Mouse (Mus musculus) bone marrow, adult 2 months (tissue): ENCODE results near the gene Med7.

Source experiments
- CTCF ChIP-seq: fragments of 200-500 bp; IDR thresholded peaks from 2 replicates; pipeline ENCODE4 v1.5.1; 2011; ENCODE audit warnings: low read length, control low read depth; ENCODE audit not compliant: control insufficient read depth, insufficient read depth
- POLR2A ChIP-seq: fragments of 200-500 bp; IDR thresholded peaks from 2 replicates; pipeline ENCODE4 v1.6.1; 2011; ENCODE audit warnings: low read depth, mild to moderate bottlenecking, control low read depth, low read length, borderline replicate concordance; ENCODE audit not compliant: control insufficient read depth

DNA sequence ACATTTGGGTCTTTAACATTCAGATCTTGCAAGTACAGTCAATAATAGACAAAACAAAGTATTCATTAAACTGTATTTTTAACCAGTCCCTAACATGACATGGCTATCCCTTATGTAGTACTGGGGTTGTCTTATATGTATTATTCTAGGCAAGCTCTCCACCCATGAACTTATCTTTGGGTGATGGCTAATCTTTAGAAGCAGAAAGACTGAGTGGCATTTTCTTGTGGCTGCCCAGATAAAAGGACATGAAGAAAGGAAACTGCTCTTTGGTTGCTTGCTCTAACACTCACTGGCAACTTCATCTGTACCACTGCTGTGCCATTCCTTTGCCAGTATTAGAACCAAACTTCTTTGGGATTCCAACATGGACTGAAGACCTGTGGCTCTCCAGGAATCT lies 1.4 kb upstream of the Med7 start:
- TF ChIP-seq CTCF = no peak
- no peak for TF ChIP-seq POLR2A
